Mouse (Mus musculus) left cerebral cortex, postnatal 14 days (tissue): ENCODE measurements around the gene Chic2. TPM values are rescaled to one million over a fixed set of nuclear protein-coding genes. Genes with fewer than 3 reads are reported as not detected.
A peak's percentile ranks its signal among the peaks of the same experiment; 100 is the strongest.

ENCODE experiments used
- DNase-seq, 2 experiments: peaks; one replicate each; pipeline ENCODE4 v3.0.0; 2021 to 2022; ENCODE audit warnings: low spot score in 2 of 2, mixed read lengths in 1 of 2
- intact Hi-C: fragments of 180-260 bp; cut with DNase I; formaldehyde crosslinking; loops from one replicate; pipeline ENCODE4 v1.15.1; 2025
- total RNA-seq, 2 experiments: library from RNA; stranded (reverse); gene quantifications; 2 replicates each; pipeline ENCODE4 v1.2.3; 2021

The Chic2 gene
- total RNA-seq, 2 experiments from 2014 or later = 23.6 to 25.7 TPM

GRCm38 (mm10) chr5:75070656-75071375 is 26.2 kb upstream of the Chic2 start:
- intact Hi-C loops = no loop called here

GRCm38 (mm10) chr5:75070132-75070531 is 25.6 kb upstream of the Chic2 start:
- intact Hi-C loops = no loop called here
- no peak for DNase-seq

More at GRCm38 (mm10) chr5:75070656-75071375, 26.2 kb upstream of the Chic2 start:
- no peak for DNase-seq

- intact Hi-C loops = no loop called here
- DNase-seq = peak; percentile 26 to 66
These were observed 22.7 kb upstream of the Chic2 start for GRCm38 (mm10) chr5:75067125-75067756.

- intact Hi-C loops = no loop called here
- DNase-seq = no peak
These were observed 22.1 kb upstream of the Chic2 start for GRCm38 (mm10) chr5:75066715-75067114.

- intact Hi-C loops = no loop called here
- no peak for DNase-seq
These were observed 18.6 kb upstream of the Chic2 start for GRCm38 (mm10) chr5:75063177-75063576.

GRCm38 (mm10) chr5:75051109-75051508 is 6.5 kb upstream of the Chic2 start:
- DNase-seq = no peak
- intact Hi-C loops = no loop called here

- intact Hi-C loops = no loop called here
- peak in 1 of 2 experiments; percentile 28 for DNase-seq
These were observed 2.2 kb upstream of the Chic2 start for GRCm38 (mm10) chr5:75046681-75047321.

- intact Hi-C loops = no loop called here
These were observed 797 bp upstream of the Chic2 start for GRCm38 (mm10) chr5:75045371-75045770.

GRCm38 (mm10) chr5:75043621-75044301 is 813 bp downstream of the Chic2 start:
- intact Hi-C loops = no loop called here
- DNase-seq = peak; percentile 15 to 16

More at GRCm38 (mm10) chr5:75045371-75045770, 797 bp upstream of the Chic2 start:
- no peak for DNase-seq

- intact Hi-C loops = no loop called here
These were observed 1.5 kb downstream of the Chic2 start for GRCm38 (mm10) chr5:75043011-75043445.

GRCm38 (mm10) chr5:75039307-75039706 is 5.3 kb downstream of the Chic2 start:
- intact Hi-C loops = no loop called here
- no peak for DNase-seq

More at GRCm38 (mm10) chr5:75043011-75043445, 1.5 kb downstream of the Chic2 start:
- no peak for DNase-seq

GRCm38 (mm10) chr5:75035475-75035874 is 9.1 kb downstream of the Chic2 start:
- intact Hi-C loops = no loop called here
- no peak for DNase-seq

- DNase-seq = no peak
- intact Hi-C loops = no loop called here
These were observed 29.8 kb downstream of the Chic2 start for GRCm38 (mm10) chr5:75014768-75015167.

GRCm38 (mm10) chr5:75012771-75013421 is 31.7 kb downstream of the Chic2 start:
- no peak for DNase-seq

GRCm38 (mm10) chr5:75011985-75012738 is 32.4 kb downstream of the Chic2 start:
- DNase-seq = no peak
- intact Hi-C loops = no loop called here

More at GRCm38 (mm10) chr5:75012771-75013421, 31.7 kb downstream of the Chic2 start:
- intact Hi-C loops = no loop called here

- DNase-seq = no peak
- intact Hi-C loops = no loop called here
These were observed 39.8 kb downstream of the Chic2 start for GRCm38 (mm10) chr5:75004755-75005154.

GRCm38 (mm10) chr5:75002109-75002508 is 42.5 kb downstream of the Chic2 start:
- intact Hi-C loops = no loop called here
- no peak for DNase-seq

GRCm38 (mm10) chr5:74998716-74999512 is 45.7 kb downstream of the Chic2 start:
- DNase-seq = peak; percentile 10 to 11
- intact Hi-C loops = no loop called here
